Mouse (Mus musculus) telencephalon, adult 2 months (tissue): ENCODE results near the gene A1cf.

Source experiments
- DNase-seq: peaks from one replicate; pipeline ENCODE4 v3.0.0-alpha.2; 2011; ENCODE audit warnings: low read depth, low spot score

The A1cf gene

DNA sequence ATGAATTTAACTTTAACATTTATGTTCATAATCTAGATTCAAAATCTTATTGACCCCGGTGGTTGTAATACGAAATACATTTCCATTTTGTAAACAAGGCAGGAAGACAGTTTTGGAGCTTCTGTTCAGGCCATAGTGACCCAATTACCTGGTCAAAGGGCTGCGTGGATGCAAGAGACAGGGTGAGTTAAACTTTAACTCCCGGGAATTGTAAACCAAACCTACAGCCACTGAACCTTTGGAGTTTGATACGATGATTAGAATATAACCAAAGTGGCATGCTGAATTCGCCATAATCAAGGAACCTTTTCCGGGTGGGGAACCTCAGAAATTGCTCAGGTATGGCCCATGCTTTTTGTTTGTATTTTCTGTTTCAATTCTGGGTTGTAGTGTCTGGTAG lies at the start of gene A1cf:
Gene A1cf (plus strand): TSS at position 244 of the 400 bp plus-strand sequence.
- no peak for DNase-seq

DNA sequence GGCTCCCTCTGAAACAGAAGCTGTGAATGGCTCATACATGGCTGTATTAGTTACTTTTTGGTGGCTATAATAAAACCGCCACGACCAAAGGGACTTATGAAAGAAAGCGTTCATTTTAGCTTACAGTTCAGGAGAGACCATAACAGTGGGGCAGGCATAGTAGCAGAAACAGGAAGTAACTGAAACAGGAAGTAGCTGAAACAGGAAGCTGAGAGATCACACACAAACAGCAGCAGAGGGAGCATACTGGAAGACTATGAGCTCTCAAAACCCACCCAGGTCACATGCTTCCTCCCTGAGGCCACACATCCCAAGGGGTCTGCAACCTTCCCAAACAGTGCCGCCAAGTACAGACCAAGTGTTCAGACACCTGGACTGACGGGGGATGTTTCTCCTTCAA lies 34.3 kb upstream of the A1cf start:
- DNase-seq = no peak

DNA sequence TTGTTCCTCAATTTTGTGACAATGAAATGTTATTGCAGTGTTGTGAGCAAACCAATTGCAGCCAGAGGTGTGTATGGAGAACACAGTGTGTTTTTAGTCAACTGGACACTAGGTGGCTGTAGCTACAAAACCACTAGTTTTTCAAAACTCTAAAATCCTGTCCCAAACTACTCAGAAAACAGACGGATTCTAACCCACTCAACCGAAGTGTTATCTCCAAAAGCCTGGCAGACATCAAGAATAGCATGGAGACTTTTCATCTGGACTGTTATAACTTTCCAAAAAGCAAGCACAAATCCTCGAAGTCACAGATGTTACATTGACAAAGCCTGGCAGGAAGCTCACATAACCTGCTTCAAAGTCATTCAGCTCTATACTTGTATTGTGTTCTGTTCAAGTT lies 6.7 kb upstream of the A1cf start:
- peak; percentile 78 for DNase-seq

GRCm38 (mm10) chr19:31862512-31863249 lies 5.9 kb upstream of the A1cf start:
- no peak for DNase-seq

DNA sequence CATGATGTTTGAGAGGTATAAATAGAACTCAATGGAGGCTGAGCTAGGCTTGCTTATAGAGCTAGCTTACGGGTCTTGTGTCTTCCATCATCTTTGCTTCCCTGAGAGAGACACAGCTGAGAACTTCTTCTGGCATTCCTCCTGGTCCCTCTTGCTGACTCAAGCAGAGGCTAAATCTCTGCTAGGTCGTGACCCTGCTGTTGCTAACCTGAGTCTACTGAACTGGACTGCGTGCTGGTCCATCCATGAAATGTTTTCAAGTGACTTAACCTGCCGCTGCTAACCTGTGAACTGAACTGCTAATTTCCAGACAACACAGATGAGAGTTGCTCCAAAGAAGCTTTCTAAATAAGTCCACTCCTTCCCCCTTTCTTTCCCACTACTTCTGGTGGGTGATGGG lies 3.1 kb upstream of the A1cf start:
- DNase-seq = no peak

- DNase-seq = peak; percentile 27
These were observed 488 bp upstream of the A1cf start for GRCm38 (mm10) chr19:31868076-31868475.

- no peak for DNase-seq
These were observed 407 bp downstream of the A1cf start for GRCm38 (mm10) chr19:31868971-31869370.

DNA sequence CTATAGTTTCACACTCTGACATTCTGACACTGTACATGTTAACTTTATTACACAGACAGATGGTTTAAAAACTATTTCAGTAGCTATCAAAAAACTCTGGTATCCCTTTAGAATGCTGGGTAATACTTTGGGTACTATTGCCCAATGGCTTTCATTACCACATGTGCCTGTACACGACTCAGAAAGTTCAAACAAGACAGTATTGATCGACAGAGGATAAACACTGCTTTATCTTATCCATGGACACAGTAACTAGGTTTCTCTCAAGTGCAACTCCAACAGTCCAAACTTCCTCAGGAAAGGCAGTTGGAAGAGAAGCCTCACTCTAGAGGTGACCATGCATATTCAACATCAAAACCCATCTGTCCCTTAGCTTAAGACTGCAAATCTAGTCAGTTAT lies 2.8 kb downstream of the A1cf start:
- no peak for DNase-seq

GRCm38 (mm10) chr19:31877968-31878367 lies 9.4 kb downstream of the A1cf start:
- DNase-seq = no peak

- DNase-seq = no peak
These were observed 16.0 kb downstream of the A1cf start for GRCm38 (mm10) chr19:31884594-31884993.

DNA sequence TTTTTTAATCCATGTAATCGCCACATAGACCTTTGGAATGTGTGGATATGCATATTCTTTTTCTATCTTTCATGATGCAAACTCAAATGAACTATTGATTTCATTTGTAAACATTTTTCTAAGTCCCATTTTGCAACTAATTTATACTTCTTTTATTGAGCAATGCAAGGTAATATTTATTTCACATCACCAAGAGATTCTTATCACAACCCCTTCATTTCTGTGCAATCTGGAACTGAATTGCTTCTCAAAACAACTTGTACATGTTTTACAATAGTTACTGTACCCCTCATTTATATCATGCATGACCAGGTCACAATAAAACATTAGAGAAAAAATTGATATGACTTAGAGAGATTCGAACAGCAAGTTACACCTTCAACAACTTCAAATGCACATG lies 18.7 kb downstream of the A1cf start:
- DNase-seq = no peak

- DNase-seq = no peak
These were observed 21.4 kb downstream of the A1cf start for GRCm38 (mm10) chr19:31889988-31890387.

GRCm38 (mm10) chr19:31891001-31891893 lies 22.7 kb downstream of the A1cf start:
- no peak for DNase-seq

GRCm38 (mm10) chr19:31895971-31896370 lies 27.4 kb downstream of the A1cf start:
- no peak for DNase-seq

GRCm38 (mm10) chr19:31896711-31897110 lies 28.1 kb downstream of the A1cf start:
- DNase-seq = no peak

GRCm38 (mm10) chr19:31905671-31906070 lies 37.1 kb downstream of the A1cf start:
- DNase-seq = no peak

- DNase-seq = no peak
These were observed 41.9 kb downstream of the A1cf start for GRCm38 (mm10) chr19:31910423-31910822.

DNA sequence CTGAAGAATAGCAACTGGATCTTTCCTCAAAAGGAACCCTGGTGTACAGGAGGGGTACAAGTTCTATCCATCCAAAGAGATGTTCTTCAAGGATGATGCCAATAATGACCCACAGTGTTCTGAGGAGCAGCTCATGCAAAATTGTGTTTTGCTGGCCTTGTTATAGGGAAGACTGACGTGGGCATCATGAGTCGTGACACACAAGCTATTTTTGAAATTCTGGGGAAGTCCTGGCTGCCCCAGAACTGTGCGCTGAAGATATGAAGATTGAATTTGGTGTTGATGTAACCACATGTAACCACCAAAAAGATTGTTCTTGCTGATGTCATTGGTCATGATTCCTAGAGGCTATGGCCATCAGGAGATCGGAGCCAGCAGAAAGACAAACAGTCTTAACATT lies 45.4 kb downstream of the A1cf start:
- no peak for DNase-seq

- no peak for DNase-seq
These were observed 51.8 kb downstream of the A1cf start for GRCm38 (mm10) chr19:31920357-31920756.

GRCm38 (mm10) chr19:31921852-31922251 lies 53.3 kb downstream of the A1cf start:
- peak; percentile 17 for DNase-seq

GRCm38 (mm10) chr19:31923615-31924352 lies 55.2 kb downstream of the A1cf start:
- no peak for DNase-seq
